Mouse (Mus musculus) right cerebral cortex, postnatal 10 days (tissue): Measurements from ENCODE around the gene Olfr190.
"Not testable (repeated sequence)": the region's sequence is repeated elsewhere in the genome, so short reads cannot be mapped to it uniquely, and the experiment has no call there.

ENCODE experiments used
- DNase-seq, 2 experiments: peaks; one replicate each; pipeline ENCODE4 v3.0.0; 2021; ENCODE audit warnings: low spot score in 2 of 2

Olfr190 gene

GRCm38 (mm10) chr16:59077905-59078304, at the start of gene Olfr190:
Gene Olfr190 (minus strand): TSS chr16:59078005.
- DNase-seq, result no peak

- no peak for DNase-seq
These were observed 43.2 kb upstream of the Olfr190 start, which contains the start of gene Olfr194 for GRCm38 (mm10) chr16:59120969-59121368. Gene Olfr194 (minus strand): TSS chr16:59121069.

GRCm38 (mm10) chr16:59111781-59112180, 34.0 kb upstream of the Olfr190 start, which contains the start of gene Olfr193:
Gene Olfr193 (minus strand): TSS chr16:59111881.
- DNase-seq, result no peak

- DNase-seq, result not testable (repeated sequence)
These were observed 30.7 kb upstream of the Olfr190 start for GRCm38 (mm10) chr16:59108522-59108921.

- DNase-seq, result no peak
These were observed 27.5 kb upstream of the Olfr190 start for GRCm38 (mm10) chr16:59105312-59105711.

GRCm38 (mm10) chr16:59089722-59090121, 11.9 kb upstream of the Olfr190 start, which contains the start of gene Olfr191:
Gene Olfr191 (minus strand): TSS chr16:59089822.
- not testable (repeated sequence) for DNase-seq

- not testable (repeated sequence) for DNase-seq
These were observed 3.3 kb upstream of the Olfr190 start for GRCm38 (mm10) chr16:59081113-59081512.

- DNase-seq, result no peak
These were observed 4.3 kb downstream of the Olfr190 start for GRCm38 (mm10) chr16:59073520-59073919.

- no peak for DNase-seq
These were observed 6.0 kb downstream of the Olfr190 start for GRCm38 (mm10) chr16:59071755-59072154.

GRCm38 (mm10) chr16:59062411-59062810, 15.4 kb downstream of the Olfr190 start:
- not testable (repeated sequence) for DNase-seq

- DNase-seq, result not testable (repeated sequence)
These were observed 28.5 kb downstream of the Olfr190 start for GRCm38 (mm10) chr16:59049286-59049685.

GRCm38 (mm10) chr16:59048860-59049259, 28.9 kb downstream of the Olfr190 start:
- DNase-seq, result no peak

- no peak for DNase-seq
These were observed 30.2 kb downstream of the Olfr190 start for GRCm38 (mm10) chr16:59047579-59047978.

- DNase-seq, result no peak
These were observed 32.0 kb downstream of the Olfr190 start for GRCm38 (mm10) chr16:59045835-59046234.

- DNase-seq, result no peak
These were observed 38.1 kb downstream of the Olfr190 start, which contains the start of gene Olfr187 for GRCm38 (mm10) chr16:59039710-59040109. Gene Olfr187 (minus strand): TSS chr16:59039767.

GRCm38 (mm10) chr16:59030191-59030590, 47.6 kb downstream of the Olfr190 start, which contains the start of gene Olfr186:
Gene Olfr186 (minus strand): TSS chr16:59030291.
- no peak for DNase-seq
